Mouse (Mus musculus): ENCODE measurements around the gene Cpa1.

The Cpa1 gene

GRCm38 (mm10) chr6:30620994-30621393 is 18.0 kb upstream of the Cpa1 start:
- DNase-seq (ENCODE audit: low spot score): no peak

- peak; percentile 22 for DNase-seq (ENCODE audit: low spot score)
Observed at GRCm38 (mm10) chr6:30621986-30622389, 17.0 kb upstream of the Cpa1 start.

GRCm38 (mm10) chr6:30624763-30625162 is 14.3 kb upstream of the Cpa1 start:
- no peak for DNase-seq (ENCODE audit: low spot score)

- DNase-seq (ENCODE audit: low spot score): peak; percentile 76
Observed at GRCm38 (mm10) chr6:30628152-30628551, 10.9 kb upstream of the Cpa1 start.

GRCm38 (mm10) chr6:30629989-30630388 is 9.0 kb upstream of the Cpa1 start:
- no peak for DNase-seq (ENCODE audit: low spot score)

GRCm38 (mm10) chr6:30635361-30635862 is 3.6 kb upstream of the Cpa1 start:
- peak; percentile 76 for DNase-seq (ENCODE audit: low spot score)

GRCm38 (mm10) chr6:30636186-30636842 is 2.7 kb upstream of the Cpa1 start:
- peak; percentile 87 for DNase-seq (ENCODE audit: low spot score)

- DNase-seq (ENCODE audit: low spot score): no peak
Observed at GRCm38 (mm10) chr6:30643694-30644460, 4.9 kb downstream of the Cpa1 start.

GRCm38 (mm10) chr6:30644462-30644861 is 5.4 kb downstream of the Cpa1 start:
- no peak for DNase-seq (ENCODE audit: low spot score)

GRCm38 (mm10) chr6:30645379-30645778 is 6.4 kb downstream of the Cpa1 start:
- DNase-seq (ENCODE audit: low spot score): no peak

GRCm38 (mm10) chr6:30649651-30650296 is 10.8 kb downstream of the Cpa1 start:
- no peak for DNase-seq (ENCODE audit: low spot score)

GRCm38 (mm10) chr6:30652425-30653188 is 13.6 kb downstream of the Cpa1 start:
- DNase-seq (ENCODE audit: low spot score): no peak

GRCm38 (mm10) chr6:30653518-30653917 is 14.5 kb downstream of the Cpa1 start:
- DNase-seq (ENCODE audit: low spot score): no peak

GRCm38 (mm10) chr6:30654402-30654859 is 15.4 kb downstream of the Cpa1 start:
- no peak for DNase-seq (ENCODE audit: low spot score)

- DNase-seq (ENCODE audit: low spot score): no peak
Observed at GRCm38 (mm10) chr6:30654932-30655331, 15.9 kb downstream of the Cpa1 start.

- no peak for DNase-seq (ENCODE audit: low spot score)
Observed at GRCm38 (mm10) chr6:30657279-30657678, 18.3 kb downstream of the Cpa1 start.

GRCm38 (mm10) chr6:30658619-30659018 is 19.6 kb downstream of the Cpa1 start:
- no peak for DNase-seq (ENCODE audit: low spot score)

- peak; percentile 35 for DNase-seq (ENCODE audit: low spot score)
Observed at GRCm38 (mm10) chr6:30664776-30665175, 25.8 kb downstream of the Cpa1 start.

GRCm38 (mm10) chr6:30665296-30665695 is 26.3 kb downstream of the Cpa1 start:
- DNase-seq (ENCODE audit: low spot score): peak; percentile 38

- peak; percentile 66 for DNase-seq (ENCODE audit: low spot score)
Observed at GRCm38 (mm10) chr6:30666043-30666442, 27.0 kb downstream of the Cpa1 start.

GRCm38 (mm10) chr6:30667585-30667984 is 28.6 kb downstream of the Cpa1 start:
- DNase-seq (ENCODE audit: low spot score): no peak

GRCm38 (mm10) chr6:30671696-30672095 is 32.7 kb downstream of the Cpa1 start:
- no peak for DNase-seq (ENCODE audit: low spot score)

Data from embryo, embryonic 10 days (tissue).